Mouse (Mus musculus) forebrain, embryonic 10.5 days (tissue): ENCODE measurements at regions not wholly inside any gene's neighbourhood (a gene's known extent, or its start where the extent isn't known, plus 50 kb on each side); places are given as distances from the start of the nearest gene placed in this dataset.

Experiments
- DNase-seq: peaks from one replicate; pipeline ENCODE4 v3.0.0-alpha.2; 2017; ENCODE audit warnings: low spot score; ENCODE audit errors: extremely low spot score
- H3K27ac ChIP-seq: fragments of 300-500 bp; sonication (generic); 2 replicates; pipeline ENCODE4 v1.5.1; 2016; ENCODE audit warnings: mild to moderate bottlenecking
- H3K27me3 ChIP-seq: fragments of 300-500 bp; sonication (generic); 2 replicates; pipeline ENCODE4 v1.6.1; 2016; ENCODE audit warnings: mild to moderate bottlenecking; ENCODE audit not compliant: poor library complexity, severe bottlenecking
- H3K36me3 ChIP-seq: fragments of 300-500 bp; sonication (generic); replicated peaks from 2 replicates; pipeline ENCODE4 v1.6.1; 2016; ENCODE audit warnings: mild to moderate bottlenecking, moderate library complexity
- H3K4me1 ChIP-seq: fragments of 300-500 bp; sonication (generic); 2 replicates; pipeline ENCODE4 v1.6.1; 2016
- H3K4me3 ChIP-seq: fragments of 300-500 bp; sonication (generic); 2 replicates; pipeline ENCODE4 v1.5.1; 2016; ENCODE audit warnings: mild to moderate bottlenecking, moderate library complexity
- H3K9me3 ChIP-seq: fragments of 300-500 bp; sonication (generic); 2 replicates; pipeline ENCODE4 v1.6.1; 2016; ENCODE audit warnings: mild to moderate bottlenecking, moderate library complexity
- WGBS: fragments of 180-500 bp; shearing (Covaris S2); methylation state at CpG from one replicate; pipeline ENCODE4 v1.1.7; 2016; 5-methylcytosine and 5-hydroxymethylcytosine counted together

GRCm38 (mm10) chr14:73999409-73999909 lies 338.4 kb downstream of the Gm21750 start:
- no peak overlapping the region for H3K4me3 ChIP-seq
- H3K27ac ChIP-seq = no peak overlapping the region
- 61% methylated on average over 2 of the region's 2 CpGs for WGBS
- no peaks in the 10 kb centered on the region for H3K36me3 ChIP-seq
- no peaks in the 10 kb centered on the region for H3K9me3 ChIP-seq
- no peaks in the 10 kb centered on the region for H3K27me3 ChIP-seq
- no peak for DNase-seq
- H3K4me1 ChIP-seq = no peaks in the 10 kb centered on the region

- Histone ChIP-seq H3K27ac (no peak overlapping the region), H3K36me3 (no peaks in the 10 kb centered on the region), H3K4me1 (no peaks in the 10 kb centered on the region), H3K27me3 (no peaks in the 10 kb centered on the region), H3K9me3 (no peaks in the 10 kb centered on the region), H3K4me3 (no peak overlapping the region)
- no peak for DNase-seq
- WGBS = 95% methylated on average over 4 of the region's 4 CpGs
Measured at GRCm38 (mm10) chr14:74006911-74007310, 345.9 kb downstream of the Gm21750 start.

GRCm38 (mm10) chr14:74011555-74011954 lies 350.5 kb downstream of the Gm21750 start:
- H3K27me3 ChIP-seq = no peaks in the 10 kb centered on the region
- 91% methylated on average over 1 of the region's 1 CpGs for WGBS

GRCm38 (mm10) chr14:74019421-74019820 lies 358.4 kb downstream of the Gm21750 start:
- Histone ChIP-seq H3K27me3 (no peaks in the 10 kb centered on the region), H3K4me1 (no peaks in the 10 kb centered on the region), H3K4me3 (no peak overlapping the region), H3K36me3 (no peaks in the 10 kb centered on the region), H3K27ac (no peak overlapping the region), H3K9me3 (no peaks in the 10 kb centered on the region)
- no peak for DNase-seq
- WGBS = 85% methylated on average over 2 of the region's 2 CpGs

More at GRCm38 (mm10) chr14:74011555-74011954, 350.5 kb downstream of the Gm21750 start:
- Histone ChIP-seq H3K4me1 (no peaks in the 10 kb centered on the region), H3K27ac (no peak overlapping the region), H3K4me3 (no peak overlapping the region), H3K36me3 (no peaks in the 10 kb centered on the region), H3K9me3 (no peaks in the 10 kb centered on the region)
- no peak for DNase-seq

- 81% methylated on average over 5 of the region's 5 CpGs for WGBS
- H3K9me3 ChIP-seq = no peaks in the 10 kb centered on the region
- H3K4me1 ChIP-seq = no peaks in the 10 kb centered on the region
- H3K27me3 ChIP-seq = no peaks in the 10 kb centered on the region
- H3K4me3 ChIP-seq = no peak overlapping the region
- H3K27ac ChIP-seq = no peak overlapping the region
- no peaks in the 10 kb centered on the region for H3K36me3 ChIP-seq
- no peak for DNase-seq
Measured at GRCm38 (mm10) chr14:74047009-74047694, 386.1 kb downstream of the Gm21750 start.

GRCm38 (mm10) chr14:74047695-74048280 lies 386.8 kb downstream of the Gm21750 start:
- no peak overlapping the region for H3K27ac ChIP-seq
- WGBS = 89% methylated on average over 6 of the region's 6 CpGs
- H3K4me3 ChIP-seq = no peak overlapping the region
- no peaks in the 10 kb centered on the region for H3K4me1 ChIP-seq
- DNase-seq = no peak
- H3K9me3 ChIP-seq = no peaks in the 10 kb centered on the region
- no peaks in the 10 kb centered on the region for H3K27me3 ChIP-seq
- H3K36me3 ChIP-seq = no peaks in the 10 kb centered on the region

GRCm38 (mm10) chr14:74048386-74048785 lies 387.4 kb downstream of the Gm21750 start:
- DNase-seq = no peak
- WGBS = 96% methylated on average over 3 of the region's 3 CpGs
- H3K27ac ChIP-seq = no peak overlapping the region

GRCm38 (mm10) chr14:74066051-74066450 lies 405.0 kb downstream of the Gm21750 start:
- no peaks in the 10 kb centered on the region for H3K27me3 ChIP-seq
- H3K27ac ChIP-seq = no peak overlapping the region
- no peak overlapping the region for H3K4me3 ChIP-seq
- DNase-seq = no peak
- H3K4me1 ChIP-seq = no peaks in the 10 kb centered on the region
- H3K9me3 ChIP-seq = no peaks in the 10 kb centered on the region
- no peaks in the 10 kb centered on the region for H3K36me3 ChIP-seq

More at GRCm38 (mm10) chr14:74048386-74048785, 387.4 kb downstream of the Gm21750 start:
- H3K9me3 ChIP-seq = no peaks in the 10 kb centered on the region
- no peak overlapping the region for H3K4me3 ChIP-seq
- no peaks in the 10 kb centered on the region for H3K27me3 ChIP-seq
- H3K4me1 ChIP-seq = no peaks in the 10 kb centered on the region
- H3K36me3 ChIP-seq = no peaks in the 10 kb centered on the region

- H3K9me3 ChIP-seq = no peaks in the 10 kb centered on the region
- no peaks in the 10 kb centered on the region for H3K36me3 ChIP-seq
- no peak overlapping the region for H3K4me3 ChIP-seq
- no peak overlapping the region for H3K27ac ChIP-seq
- no peaks in the 10 kb centered on the region for H3K27me3 ChIP-seq
- no peaks in the 10 kb centered on the region for H3K4me1 ChIP-seq
- DNase-seq = no peak
- WGBS = 82% methylated on average over 2 of the region's 2 CpGs
Measured at GRCm38 (mm10) chr14:74093016-74093415, 432.0 kb downstream of the Gm21750 start.

GRCm38 (mm10) chr14:74099696-74100095 lies 438.7 kb downstream of the Gm21750 start:
- H3K4me3 ChIP-seq = no peak overlapping the region
- no peaks in the 10 kb centered on the region for H3K9me3 ChIP-seq
- H3K27ac ChIP-seq = no peak overlapping the region
- H3K27me3 ChIP-seq = no peaks in the 10 kb centered on the region
- no peaks in the 10 kb centered on the region for H3K4me1 ChIP-seq
- 94% methylated on average over 4 of the region's 4 CpGs for WGBS
- no peaks in the 10 kb centered on the region for H3K36me3 ChIP-seq
- no peak for DNase-seq

- no peak for DNase-seq
- no peaks in the 10 kb centered on the region for H3K9me3 ChIP-seq
- H3K27ac ChIP-seq = no peak overlapping the region
- no peak overlapping the region for H3K4me3 ChIP-seq
- H3K4me1 ChIP-seq = no peaks in the 10 kb centered on the region
- WGBS = 91% methylated on average over 2 of the region's 2 CpGs
- no peaks in the 10 kb centered on the region for H3K27me3 ChIP-seq
- H3K36me3 ChIP-seq = no peaks in the 10 kb centered on the region
Measured at GRCm38 (mm10) chr14:74112603-74113002, 451.6 kb downstream of the Gm21750 start.

- DNase-seq = no peak
- WGBS = 70% methylated on average over 5 of the region's 5 CpGs
- Histone ChIP-seq H3K36me3 (no peaks in the 10 kb centered on the region), H3K27ac (no peak overlapping the region), H3K9me3 (no peaks in the 10 kb centered on the region), H3K4me1 (no peaks in the 10 kb centered on the region), H3K27me3 (no peaks in the 10 kb centered on the region), H3K4me3 (no peak overlapping the region)
Measured at GRCm38 (mm10) chr14:74113116-74113515, 452.1 kb downstream of the Gm21750 start.

- Histone ChIP-seq H3K4me3 (no peak overlapping the region), H3K4me1 (no peaks in the 10 kb centered on the region), H3K27ac (no peak overlapping the region), H3K27me3 (no peaks in the 10 kb centered on the region), H3K36me3 (no peaks in the 10 kb centered on the region), H3K9me3 (no peaks in the 10 kb centered on the region)
- 80% methylated on average over 3 of the region's 3 CpGs for WGBS
- DNase-seq = no peak
Measured at GRCm38 (mm10) chr14:74113556-74113955, 452.5 kb downstream of the Gm21750 start.
